Mouse (Mus musculus) urinary bladder, postnatal 25 days (tissue): ENCODE data around the gene Pkn3.
"Not testable (repeated sequence)": the region's sequence is repeated elsewhere in the genome, so short reads cannot be mapped to it uniquely, and the experiment has no call there.

Source experiments
- DNase-seq: peaks from one replicate; pipeline ENCODE4 v3.0.0; 2022; ENCODE audit warnings: low spot score

The Pkn3 gene

GRCm38 (mm10) chr2:30140021-30140420 is 62.5 kb downstream of the Pkn3 start:
- DNase-seq = not testable (repeated sequence)
